Mouse (Mus musculus): ENCODE measurements around the gene Pfkfb4. TPM values are rescaled to one million over a fixed set of nuclear protein-coding genes. Genes with fewer than 3 reads are reported as not detected.

Pfkfb4 gene
- polyA plus RNA-seq, 1 experiment from 2014 or later: 17.6 TPM

DNA sequence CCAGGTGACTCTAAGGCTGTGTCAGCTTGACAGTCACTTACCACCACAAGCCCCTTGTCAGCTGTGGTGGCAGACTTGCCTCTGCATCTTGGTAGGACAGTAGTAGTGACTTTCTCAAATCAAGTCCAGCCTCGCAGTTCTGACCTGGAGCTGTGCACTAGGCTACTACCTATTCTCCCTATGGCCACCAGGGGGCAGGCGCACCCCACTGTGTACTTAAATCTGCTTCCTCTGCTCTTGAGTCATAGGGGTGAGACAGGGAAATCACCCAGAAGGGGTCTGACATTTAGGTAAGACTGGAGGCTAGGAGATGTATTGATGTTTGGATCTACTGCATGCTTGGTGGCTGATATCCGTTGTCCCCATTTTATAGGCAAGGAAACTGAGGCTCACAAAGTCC lies 9.1 kb downstream of the Pfkfb4 start:
- Histone ChIP-seq H3K9me3 (no peaks in the 10 kb centered on the region), H3K27ac (no peak overlapping the region), H3K27me3 (ENCODE audit: insufficient read depth, poor library complexity, severe bottlenecking) (no peaks in the 10 kb centered on the region), H3K36me3 (no peaks in the 10 kb centered on the region), H3K4me1 (replicated peaks) (peaks cover 5% of the 10 kb centered on the region; the same call in 1 of the 2 replicates), H3K4me3 (no peak overlapping the region)
- DNase-seq (ENCODE audit: low spot score): peak; percentile 67
- 16% methylated on average over 3 of the region's 3 CpGs for WGBS

DNA sequence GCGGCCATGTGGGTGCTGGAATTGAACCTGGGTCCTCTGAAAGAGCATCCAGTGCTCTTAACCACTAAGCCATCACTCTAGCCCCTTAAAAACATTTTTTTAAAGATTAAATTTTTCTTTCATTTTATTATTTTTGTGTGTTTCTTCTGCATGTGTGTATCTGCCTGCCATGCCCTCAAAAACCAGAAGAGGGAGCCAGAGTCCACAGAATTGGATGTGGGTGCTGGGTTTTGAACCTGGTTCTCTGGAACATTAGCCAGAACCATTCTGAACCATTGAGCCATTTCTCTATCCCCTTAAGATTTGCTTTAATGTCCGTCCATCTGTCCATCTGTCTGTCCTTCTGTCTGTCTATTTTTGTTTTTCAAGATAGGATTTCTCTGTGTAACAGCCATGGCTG lies 11.6 kb downstream of the Pfkfb4 start:
- Histone ChIP-seq H3K4me3 (no peak overlapping the region), H3K36me3 (peaks cover 3% of the 10 kb centered on the region; the same call in 1 of the 2 replicates), H3K4me1 (replicated peaks) (peaks cover 12% of the 10 kb centered on the region), H3K9me3 (no peaks in the 10 kb centered on the region), H3K27me3 (ENCODE audit: insufficient read depth, poor library complexity, severe bottlenecking) (no peaks in the 10 kb centered on the region), H3K27ac (no peak overlapping the region)
- WGBS: 49% methylated on average over 2 of the region's 2 CpGs
- peak; percentile 55 for DNase-seq (ENCODE audit: low spot score)

DNA sequence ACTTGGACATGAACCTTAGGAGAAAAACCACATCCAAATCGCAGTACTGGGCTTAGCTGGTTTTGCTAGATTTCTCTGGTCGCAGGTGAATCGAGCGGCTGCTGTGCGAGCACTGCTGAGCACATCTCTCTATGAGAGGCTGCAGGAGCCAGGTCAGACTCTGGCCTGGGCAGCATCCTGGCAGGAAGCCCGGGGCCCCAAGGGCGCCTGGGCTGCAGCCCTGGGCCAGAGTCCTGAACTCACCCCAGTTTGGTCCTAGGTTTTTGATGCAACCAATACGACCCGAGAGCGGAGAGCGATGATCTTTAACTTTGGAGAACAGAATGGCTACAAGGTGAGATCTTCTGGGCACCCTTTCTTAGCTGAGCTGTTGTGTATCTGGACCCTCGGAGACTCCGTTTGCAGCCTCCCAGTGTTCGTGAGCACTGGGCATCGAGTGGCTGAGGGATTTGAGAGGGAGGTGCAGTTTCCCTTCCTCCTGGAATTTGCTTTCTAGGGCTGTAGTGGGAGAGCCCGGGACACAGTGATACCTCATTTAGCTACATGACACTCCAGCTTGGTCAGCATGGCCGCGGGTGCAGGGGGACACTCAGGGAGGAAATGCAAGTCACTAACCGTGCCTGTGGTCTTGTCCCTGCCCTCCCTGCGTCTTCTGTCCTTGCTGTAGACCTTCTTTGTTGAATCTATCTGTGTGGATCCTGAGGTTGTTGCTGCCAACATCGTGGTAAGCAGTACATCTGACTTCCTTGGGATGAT lies 15.6 kb downstream of the Pfkfb4 start:
- H3K27ac ChIP-seq: 0 out of 2 replicates have a peak overlapping the region, but pooled peaks have one; percentile 56
- DNase-seq (ENCODE audit: low spot score): no peak

DNA sequence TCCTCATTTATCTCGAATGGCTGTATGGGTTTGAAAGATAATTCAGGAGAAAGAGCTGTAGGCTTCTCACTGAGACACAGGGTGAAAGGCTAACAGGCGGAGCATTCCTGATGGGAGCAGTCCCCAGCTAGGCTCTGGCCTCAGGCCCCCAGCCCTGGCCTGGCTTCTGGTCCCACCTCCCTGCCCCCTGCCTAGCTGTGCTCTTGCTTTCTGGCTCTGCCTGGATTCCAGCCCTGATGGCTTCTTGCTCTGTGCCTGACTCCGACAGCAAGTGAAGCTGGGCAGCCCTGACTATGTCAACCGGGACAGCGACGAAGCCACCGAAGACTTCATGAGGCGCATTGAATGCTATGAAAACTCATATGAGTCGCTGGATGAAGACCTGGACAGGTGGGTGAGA lies 16.5 kb downstream of the Pfkfb4 start:
- WGBS: 81% methylated on average over 9 of the region's 9 CpGs

More for the DNA sequence above, 15.6 kb downstream of the Pfkfb4 start:
- H3K4me3 ChIP-seq: no peak overlapping the region
- WGBS: 82% methylated on average over 21 of the region's 21 CpGs
- no peaks in the 10 kb centered on the region for H3K27me3 ChIP-seq (ENCODE audit: insufficient read depth, poor library complexity, severe bottlenecking)
- H3K4me1 ChIP-seq (replicated peaks): peaks cover 23% of the 10 kb centered on the region
- H3K9me3 ChIP-seq: no peaks in the 10 kb centered on the region
- peaks cover 8% of the 10 kb centered on the region; the same call in 1 of the 2 replicates for H3K36me3 ChIP-seq

DNA sequence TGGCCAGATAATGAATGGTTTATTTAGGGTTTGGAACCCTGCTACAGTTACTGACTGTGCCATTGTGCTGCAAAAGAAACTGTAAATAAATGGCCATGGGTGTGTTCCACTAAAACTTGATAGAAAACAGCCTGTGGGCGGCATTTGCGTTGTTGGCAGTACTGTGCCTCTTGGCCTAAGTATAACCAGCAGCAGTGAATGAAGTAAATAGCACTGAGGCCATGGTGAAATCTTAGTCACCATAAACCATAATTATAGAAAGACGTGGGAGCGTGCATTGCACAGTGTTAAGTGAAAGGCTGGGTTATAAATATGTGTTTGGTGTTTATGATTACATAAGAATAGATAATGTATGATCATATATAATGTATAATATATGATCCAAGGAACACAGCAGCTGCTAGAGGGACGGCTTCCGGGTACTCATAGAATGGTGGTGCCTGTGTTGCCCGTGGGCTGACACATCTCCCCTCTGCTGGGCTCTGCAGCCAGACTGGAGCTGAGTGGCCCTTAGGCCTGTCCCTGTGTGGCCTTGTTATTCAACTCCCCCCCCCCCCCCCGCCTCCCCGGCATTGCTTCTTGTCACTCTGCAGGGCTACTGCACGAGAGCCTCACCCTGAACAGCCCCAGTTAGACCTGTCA lies 17.5 kb downstream of the Pfkfb4 start:
- WGBS: 70% methylated on average over 10 of the region's 10 CpGs
- DNase-seq (ENCODE audit: low spot score): no peak
- H3K27me3 ChIP-seq (ENCODE audit: insufficient read depth, poor library complexity, severe bottlenecking): no peaks in the 10 kb centered on the region
- H3K36me3 ChIP-seq: peaks cover 8% of the 10 kb centered on the region; the same call in 1 of the 2 replicates
- H3K9me3 ChIP-seq: no peaks in the 10 kb centered on the region
- peaks cover 23% of the 10 kb centered on the region for H3K4me1 ChIP-seq (replicated peaks)
- no peak overlapping the region for H3K27ac ChIP-seq
- H3K4me3 ChIP-seq: no peak overlapping the region

More for the DNA sequence above, 16.5 kb downstream of the Pfkfb4 start:
- H3K4me1 ChIP-seq (replicated peaks): peaks cover 23% of the 10 kb centered on the region
- H3K36me3 ChIP-seq: peaks cover 8% of the 10 kb centered on the region; the same call in 1 of the 2 replicates
- DNase-seq (ENCODE audit: low spot score): no peak
- H3K9me3 ChIP-seq: no peaks in the 10 kb centered on the region
- H3K27ac ChIP-seq: no peak overlapping the region; the same call in 1 of the 2 replicates
- no peak overlapping the region for H3K4me3 ChIP-seq
- H3K27me3 ChIP-seq (ENCODE audit: insufficient read depth, poor library complexity, severe bottlenecking): no peaks in the 10 kb centered on the region

DNA sequence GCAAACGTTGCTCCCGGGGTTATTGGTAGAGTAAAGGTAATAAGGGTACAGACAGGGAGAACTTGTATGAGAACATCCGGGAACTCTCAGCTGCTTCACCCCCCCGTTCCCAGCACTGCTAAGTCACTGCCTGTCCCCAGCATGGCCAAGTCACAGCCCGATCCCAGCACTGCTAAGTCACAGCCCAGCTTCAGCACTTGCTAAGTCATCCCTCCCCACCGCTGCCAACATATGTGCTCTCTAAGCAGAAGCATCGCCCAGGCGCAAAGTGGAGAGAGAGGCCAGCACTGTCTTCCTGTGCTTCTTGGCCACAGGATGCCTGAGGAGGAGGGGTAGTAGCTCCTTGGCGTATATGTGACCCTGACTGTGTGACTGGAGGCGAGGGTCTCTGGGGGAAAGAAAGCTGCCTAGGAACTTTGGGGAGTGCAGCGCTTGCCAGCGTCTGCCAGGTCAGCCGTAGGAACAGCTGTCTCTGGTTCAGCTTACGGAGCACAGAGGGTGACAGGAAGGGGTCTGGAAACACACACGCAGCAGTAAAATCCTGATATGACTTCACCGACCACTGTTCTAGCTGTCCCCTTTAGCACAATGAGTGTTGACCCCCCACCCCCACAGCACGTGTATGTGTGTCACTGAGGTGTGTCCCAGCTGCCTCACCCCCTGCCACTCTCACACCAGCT lies 18.2 kb downstream of the Pfkfb4 start:
- Histone ChIP-seq H3K27ac (no peak overlapping the region), H3K36me3 (peaks cover 8% of the 10 kb centered on the region; the same call in 1 of the 2 replicates), H3K4me3 (no peak overlapping the region), H3K4me1 (replicated peaks) (peaks cover 23% of the 10 kb centered on the region), H3K9me3 (no peaks in the 10 kb centered on the region), H3K27me3 (ENCODE audit: insufficient read depth, poor library complexity, severe bottlenecking) (no peaks in the 10 kb centered on the region)
- no peak for DNase-seq (ENCODE audit: low spot score)
- WGBS: 57% methylated on average over 17 of the region's 17 CpGs

DNA sequence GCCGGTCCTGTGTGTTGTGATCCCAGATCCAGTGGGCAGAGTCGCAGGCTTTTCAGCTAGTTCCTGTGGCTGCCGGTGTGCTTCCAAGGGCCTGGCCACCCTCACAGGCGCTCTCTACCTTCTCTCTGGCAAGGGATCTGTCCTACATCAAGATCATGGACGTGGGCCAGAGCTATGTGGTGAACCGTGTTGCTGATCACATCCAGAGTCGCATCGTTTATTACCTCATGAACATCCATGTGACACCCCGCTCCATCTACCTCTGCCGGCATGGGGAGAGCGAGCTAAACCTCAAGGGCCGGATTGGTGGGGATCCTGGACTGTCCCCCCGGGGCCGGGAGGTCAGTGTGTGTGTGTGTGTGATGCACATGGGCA lies 18.7 kb downstream of the Pfkfb4 start:
- WGBS: 89% methylated on average over 14 of the region's 14 CpGs

DNA sequence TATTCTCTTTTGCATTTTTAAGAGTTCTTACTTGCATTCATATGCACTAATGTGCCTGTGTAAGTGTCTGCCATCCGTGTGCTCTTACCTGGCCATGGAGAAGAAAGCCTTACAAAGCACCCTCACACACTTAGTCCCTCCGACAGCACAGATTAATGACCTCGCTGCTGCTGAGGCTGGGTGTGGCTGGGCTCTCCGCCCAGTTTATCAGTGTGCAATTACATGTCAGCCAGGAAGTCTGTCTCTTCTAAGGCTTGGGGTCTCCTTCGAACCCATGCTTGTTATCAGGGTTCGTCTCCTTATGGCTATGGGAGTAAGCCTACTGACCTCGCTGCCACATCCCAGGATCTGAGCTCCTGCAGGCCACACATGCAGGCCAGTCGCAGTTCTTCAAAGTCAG lies 23.8 kb downstream of the Pfkfb4 start:
- 0 out of 2 replicates have a peak, but pooled peaks cover 3% of the 10 kb centered on the region for H3K36me3 ChIP-seq
- H3K9me3 ChIP-seq: no peaks in the 10 kb centered on the region
- 88% methylated on average over 8 of the region's 8 CpGs for WGBS
- DNase-seq (ENCODE audit: low spot score): no peak
- no peak overlapping the region for H3K4me3 ChIP-seq
- no peaks in the 10 kb centered on the region for H3K4me1 ChIP-seq (replicated peaks)
- H3K27me3 ChIP-seq (ENCODE audit: insufficient read depth, poor library complexity, severe bottlenecking): no peaks in the 10 kb centered on the region
- H3K27ac ChIP-seq: no peak overlapping the region

More for the DNA sequence above, 18.7 kb downstream of the Pfkfb4 start:
- Histone ChIP-seq H3K27ac (no peak overlapping the region), H3K4me1 (replicated peaks) (peaks cover 23% of the 10 kb centered on the region), H3K27me3 (ENCODE audit: insufficient read depth, poor library complexity, severe bottlenecking) (no peaks in the 10 kb centered on the region), H3K36me3 (peaks cover 8% of the 10 kb centered on the region; the same call in 1 of the 2 replicates), H3K9me3 (no peaks in the 10 kb centered on the region), H3K4me3 (no peak overlapping the region)
- DNase-seq (ENCODE audit: low spot score): no peak

DNA sequence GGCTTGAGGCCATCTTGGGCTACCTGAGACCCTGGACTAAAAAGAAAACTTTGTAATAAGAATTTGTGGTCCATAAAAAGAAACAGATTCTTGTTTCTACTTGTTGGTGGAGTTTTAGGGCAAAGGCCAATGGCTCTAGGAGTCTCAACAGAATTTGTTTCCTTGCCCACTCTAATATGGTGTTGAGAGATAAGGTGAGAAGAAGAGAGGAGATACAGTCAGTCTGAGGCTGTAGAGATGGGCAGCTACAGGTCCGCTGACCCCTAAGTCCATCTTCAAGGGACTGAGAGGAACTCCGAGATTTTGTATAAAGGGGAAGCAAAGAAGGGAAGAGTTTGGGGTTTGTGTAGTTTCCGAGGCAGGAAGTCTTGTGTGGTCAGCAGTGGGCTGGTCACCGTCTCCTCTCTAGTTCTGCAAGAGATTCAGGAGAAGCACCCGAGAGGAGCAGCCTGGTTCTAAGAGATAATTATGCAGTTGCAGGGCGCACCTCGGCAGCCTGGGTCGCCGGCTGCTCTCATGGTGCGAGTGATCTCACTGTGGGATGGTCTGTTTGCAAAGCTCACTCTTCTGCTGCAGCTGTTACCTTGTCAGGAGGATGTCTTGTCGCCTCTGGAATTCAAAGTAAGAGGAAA lies 25.5 kb downstream of the Pfkfb4 start:
- WGBS: 70% methylated on average over 11 of the region's 11 CpGs
- no peak overlapping the region for H3K4me3 ChIP-seq
- no peak overlapping the region for H3K27ac ChIP-seq
- no peaks in the 10 kb centered on the region for H3K4me1 ChIP-seq (replicated peaks)
- no peaks in the 10 kb centered on the region for H3K36me3 ChIP-seq
- DNase-seq (ENCODE audit: low spot score): no peak
- no peaks in the 10 kb centered on the region for H3K27me3 ChIP-seq (ENCODE audit: insufficient read depth, poor library complexity, severe bottlenecking)
- H3K9me3 ChIP-seq: no peaks in the 10 kb centered on the region

DNA sequence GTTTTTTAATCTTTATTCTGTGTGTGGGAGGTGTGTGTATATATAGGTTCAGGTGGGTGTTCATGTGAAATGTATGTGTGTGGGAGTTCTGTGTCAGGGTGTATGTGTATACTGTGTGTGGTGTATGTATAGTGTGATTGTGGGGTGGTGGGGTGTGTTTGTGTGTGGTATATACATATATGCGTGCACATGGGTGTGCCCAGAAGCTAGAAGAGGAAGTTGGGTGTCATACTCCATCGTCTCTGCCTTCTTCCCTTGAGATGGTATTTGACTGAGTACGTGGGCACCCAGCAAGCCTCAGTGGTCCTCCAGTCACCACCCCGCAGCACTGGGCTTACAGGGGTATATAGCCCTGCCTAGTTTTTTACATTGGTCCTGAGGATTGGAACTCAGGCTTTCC lies 29.9 kb downstream of the Pfkfb4 start:
- Histone ChIP-seq H3K4me3 (no peak overlapping the region), H3K27ac (no peak overlapping the region), H3K9me3 (no peaks in the 10 kb centered on the region), H3K27me3 (ENCODE audit: insufficient read depth, poor library complexity, severe bottlenecking) (no peaks in the 10 kb centered on the region), H3K36me3 (no peaks in the 10 kb centered on the region), H3K4me1 (replicated peaks) (no peaks in the 10 kb centered on the region)
- no peak for DNase-seq (ENCODE audit: low spot score)
- WGBS: 88% methylated on average over 4 of the region's 4 CpGs

DNA sequence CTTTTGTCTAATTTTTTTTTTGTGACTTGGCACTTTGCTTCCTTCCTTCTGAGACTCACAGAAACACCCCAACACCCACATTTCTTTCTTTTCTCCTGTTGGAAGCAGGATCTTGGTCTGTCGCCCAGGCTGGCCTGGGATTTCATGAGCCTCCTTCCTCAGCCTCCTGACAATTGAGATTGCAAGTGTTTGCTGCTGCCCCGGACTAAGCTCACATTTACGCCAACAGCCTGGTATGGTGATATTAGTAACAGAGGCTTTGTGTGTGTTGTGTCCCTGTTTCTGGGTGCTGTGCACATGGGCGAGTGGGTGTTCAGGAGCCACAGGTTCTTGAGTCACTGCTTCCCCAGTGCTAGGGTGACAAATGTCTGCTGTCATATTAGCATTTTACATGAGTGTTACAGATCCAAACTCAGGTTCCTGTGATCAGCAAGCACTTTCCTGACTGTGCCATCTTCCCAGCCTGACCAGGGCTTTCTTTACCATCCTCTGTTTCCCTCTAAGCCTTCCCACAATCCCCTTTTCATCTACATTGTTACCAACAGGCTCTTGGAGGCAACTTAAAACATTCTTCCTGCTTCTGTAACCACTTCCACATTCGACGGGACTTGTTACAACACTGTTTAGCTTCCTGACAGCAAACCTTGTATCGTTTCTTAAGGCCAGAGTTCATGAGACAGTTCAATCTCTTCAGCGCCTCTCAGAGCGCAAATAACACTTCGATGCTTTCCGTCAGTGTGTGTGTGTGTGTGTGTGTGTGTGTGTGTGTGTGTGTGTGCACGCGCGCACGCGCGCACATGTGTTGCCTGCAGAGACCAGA lies 31.5 kb downstream of the Pfkfb4 start:
- Histone ChIP-seq H3K27ac (no peak overlapping the region), H3K4me1 (replicated peaks) (no peaks in the 10 kb centered on the region), H3K4me3 (no peak overlapping the region), H3K36me3 (no peaks in the 10 kb centered on the region; the same call in 1 of the 2 replicates), H3K27me3 (ENCODE audit: insufficient read depth, poor library complexity, severe bottlenecking) (no peaks in the 10 kb centered on the region), H3K9me3 (no peaks in the 10 kb centered on the region)
- DNase-seq (ENCODE audit: low spot score): no peak
- 94% methylated on average over 17 of the region's 17 CpGs for WGBS

DNA sequence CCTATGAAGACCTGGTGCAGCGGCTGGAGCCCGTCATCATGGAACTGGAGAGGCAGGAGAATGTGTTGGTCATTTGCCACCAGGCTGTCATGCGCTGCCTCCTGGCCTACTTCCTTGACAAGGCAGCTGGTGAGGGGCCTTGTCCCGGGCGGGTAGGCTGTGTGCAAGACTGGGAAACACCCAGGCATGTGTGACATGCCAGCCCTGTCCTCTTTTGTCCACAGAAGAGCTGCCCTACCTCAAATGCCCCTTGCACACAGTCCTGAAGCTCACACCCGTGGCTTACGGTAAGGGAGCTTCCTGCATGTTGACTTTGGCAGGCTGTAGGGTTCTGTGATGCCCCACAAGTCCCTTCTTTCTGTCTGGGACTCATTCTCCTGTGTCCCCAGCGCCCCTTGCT lies 35.9 kb downstream of the Pfkfb4 start:
- DNase-seq (ENCODE audit: low spot score): no peak
- WGBS: 87% methylated on average over 8 of the region's 8 CpGs
- no peak overlapping the region for H3K27ac ChIP-seq
- H3K4me3 ChIP-seq: no peak overlapping the region
- H3K27me3 ChIP-seq (ENCODE audit: insufficient read depth, poor library complexity, severe bottlenecking): no peaks in the 10 kb centered on the region
- H3K4me1 ChIP-seq (replicated peaks): no peaks in the 10 kb centered on the region
- no peaks in the 10 kb centered on the region for H3K9me3 ChIP-seq
- H3K36me3 ChIP-seq: no peaks in the 10 kb centered on the region; the same call in 1 of the 2 replicates

All from hindbrain, embryonic 10.5 days (tissue).